Mouse (Mus musculus) CD4-positive, CD25-positive, alpha-beta regulatory T cell, adult 2 months (primary cell): ENCODE results near the gene Sp110.
"Not testable (repeated sequence)": the region's sequence is repeated elsewhere in the genome, so short reads cannot be mapped to it uniquely, and the experiment has no call there.

Experiments used
- DNase-seq: peaks from one replicate; pipeline ENCODE4 v3.0.0-alpha.2; 2012; ENCODE audit warnings: low read depth, low spot score

Gene Sp110

GRCm38 (mm10) chr1:85555261-85555660 is 43.4 kb downstream of the Sp110 start:
- DNase-seq: not testable (repeated sequence)

DNA sequence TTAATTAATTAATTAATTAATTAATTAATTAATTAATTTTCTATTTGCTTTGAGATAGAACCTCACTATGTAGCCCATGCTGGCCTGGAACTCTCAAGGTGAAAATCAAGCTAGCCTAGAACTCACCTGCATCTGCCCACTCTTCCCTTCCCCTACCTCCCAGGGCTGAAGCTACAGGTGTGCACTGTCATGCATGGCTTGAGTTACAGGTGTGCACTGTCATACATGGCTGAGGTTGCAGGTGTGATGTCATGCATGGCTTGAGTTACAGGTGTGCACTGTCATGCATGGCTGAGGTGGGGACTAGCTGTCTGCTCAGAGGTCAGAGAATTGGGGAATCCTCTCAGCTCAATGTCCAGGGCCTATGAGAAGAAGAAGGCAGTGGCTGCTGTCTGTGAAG is 52.2 kb downstream of the Sp110 start:
- DNase-seq: not testable (repeated sequence)

DNA sequence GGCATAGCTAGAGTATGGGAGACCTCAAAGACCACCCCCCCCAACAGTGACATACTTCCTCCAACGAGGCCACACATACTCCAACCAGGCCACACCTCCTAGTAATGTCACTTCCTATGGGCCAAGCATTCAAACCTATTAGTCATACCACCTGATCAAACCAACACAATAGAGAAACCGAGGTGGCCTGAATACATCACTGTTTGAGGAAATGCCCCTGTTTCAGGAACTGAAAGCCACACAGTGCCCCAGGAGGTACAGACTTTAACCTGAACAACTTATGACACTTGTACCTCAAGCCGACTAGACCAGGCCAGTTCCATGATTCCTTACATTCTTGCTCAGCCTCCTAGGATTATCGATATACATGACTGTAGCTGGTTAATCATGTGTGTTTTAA is 54.8 kb downstream of the Sp110 start:
- DNase-seq: not testable (repeated sequence)

GRCm38 (mm10) chr1:85528451-85529110 is 70.0 kb downstream of the Sp110 start:
- DNase-seq: not testable (repeated sequence)
